Mouse (Mus musculus) embryonic facial prominence, embryonic 11.5 days (tissue): ENCODE results near the gene Mpp6. TPM values are rescaled to one million over a fixed set of nuclear protein-coding genes. Genes with fewer than 3 reads are reported as not detected.

Experiments used
- ATAC-seq: fragments of 200-750 bp; cut with Nextera tagmentation; replicated peaks from 2 replicates; pipeline ENCODE4 v1.8.0; 2017; ENCODE audit warnings: low read depth; ENCODE audit not compliant: insufficient number of reproducible peaks, low FRiP score, low TSS enrichment
- DNase-seq: peaks from one replicate; pipeline ENCODE4 v3.0.0-alpha.2; 2015; ENCODE audit warnings: low spot score
- H3K27ac ChIP-seq: fragments of 300-500 bp; sonication (generic); replicated peaks from 2 replicates; pipeline ENCODE4 v1.5.1; 2014; ENCODE audit warnings: mild to moderate bottlenecking, low read depth, low read length, control low read depth
- H3K27me3 ChIP-seq: fragments of 300-500 bp; sonication (generic); 2 replicates; pipeline ENCODE4 v1.6.1; 2014; ENCODE audit warnings: mild to moderate bottlenecking, low read length, moderate library complexity, mixed read lengths; ENCODE audit not compliant: control insufficient read depth, insufficient read depth
- H3K36me3 ChIP-seq: fragments of 300-500 bp; sonication (generic); replicated peaks from 2 replicates; pipeline ENCODE4 v1.6.1; 2014; ENCODE audit warnings: low read depth, mild to moderate bottlenecking, low read length, moderate library complexity, mixed read lengths; ENCODE audit not compliant: control insufficient read depth, insufficient read depth
- H3K4me1 ChIP-seq: fragments of 300-500 bp; sonication (generic); 2 replicates; pipeline ENCODE4 v1.6.1; 2014; ENCODE audit warnings: low read length, mixed read lengths; ENCODE audit not compliant: control insufficient read depth, insufficient read depth
- H3K4me2 ChIP-seq: fragments of 300-500 bp; sonication (generic); 2 replicates; pipeline ENCODE4 v1.6.1; 2014; ENCODE audit warnings: low read depth, mild to moderate bottlenecking, control low read depth, low read length, moderate library complexity
- H3K4me3 ChIP-seq: fragments of 300-500 bp; sonication (generic); 2 replicates; pipeline ENCODE4 v1.5.1; 2014; ENCODE audit warnings: low read depth, low read length, control low read depth
- H3K9ac ChIP-seq: fragments of 300-500 bp; sonication (generic); replicated peaks from 2 replicates; pipeline ENCODE4 v1.6.1; 2014; ENCODE audit warnings: mild to moderate bottlenecking, control low read depth, low read length
- H3K9me3 ChIP-seq: fragments of 300-500 bp; sonication (generic); replicated peaks from 2 replicates; pipeline ENCODE4 v1.6.1; 2016; ENCODE audit warnings: mild to moderate bottlenecking, low read length, inconsistent platforms, mixed read lengths; ENCODE audit not compliant: control insufficient read depth
- WGBS: fragments of 180-500 bp; shearing (Covaris S2); extraction: QIAGEN DNeasy Blood & Tissue Kit; methylation state at CpG from one replicate; pipeline ENCODE4 v1.1.7; 2014; 5-methylcytosine and 5-hydroxymethylcytosine counted together
- polyA plus RNA-seq: library from polyadenylated mRNA; unstranded; fragments of >200 nt; fragmentation: Nextera tagmentation; extraction: Ambion mirVana; gene quantifications from 2 replicates; pipeline ENCODE4 v1.2.1, GENCODE M21; 2014

The Mpp6 gene
- polyA plus RNA-seq, 1 experiment from 2014 or later, result 74.5 TPM

DNA sequence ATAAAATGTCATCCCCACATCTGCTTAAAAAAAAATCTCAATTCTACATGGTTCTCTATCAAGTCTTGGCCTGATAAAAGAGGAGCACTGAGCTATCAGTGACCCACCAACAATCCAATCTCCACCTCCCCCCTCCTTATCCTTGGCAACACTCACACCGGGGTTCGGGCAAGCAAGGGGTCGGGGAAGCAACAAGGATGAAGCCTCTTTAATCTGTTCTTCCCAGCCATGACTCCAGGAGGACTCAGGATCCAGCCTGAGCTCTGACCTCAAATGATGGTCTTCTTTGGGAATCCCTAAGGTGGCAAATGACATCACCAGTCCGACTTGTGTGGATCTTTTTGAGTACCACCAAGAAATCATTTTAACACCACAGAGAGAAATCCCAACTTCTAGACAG lies 137.8 kb downstream of the Mpp6 start:
- DNase-seq (no peak), ATAC-seq (no peak)
- H3K27me3 ChIP-seq, result no peaks in the 10 kb centered on the region
- H3K4me1 ChIP-seq, result no peaks in the 10 kb centered on the region
- H3K27ac ChIP-seq, result no peak overlapping the region
- WGBS, result 93% methylated on average over 4 of the region's 4 CpGs
- no peak overlapping the region for H3K4me2 ChIP-seq
- H3K4me3 ChIP-seq, result no peak overlapping the region
- H3K9me3 ChIP-seq, result no peaks in the 10 kb centered on the region
- H3K9ac ChIP-seq, result no peak overlapping the region
- no peaks in the 10 kb centered on the region for H3K36me3 ChIP-seq

Other genes starting within 250 kb of the Mpp6 start
- 41.9 and 42.1 TPM in 2 replicates for gene Gsdme, start 153.6 kb downstream of the Mpp6 start, polyA plus RNA-seq